Mouse (Mus musculus): ENCODE measurements around the gene Rfxank.

Gene Rfxank

DNA sequence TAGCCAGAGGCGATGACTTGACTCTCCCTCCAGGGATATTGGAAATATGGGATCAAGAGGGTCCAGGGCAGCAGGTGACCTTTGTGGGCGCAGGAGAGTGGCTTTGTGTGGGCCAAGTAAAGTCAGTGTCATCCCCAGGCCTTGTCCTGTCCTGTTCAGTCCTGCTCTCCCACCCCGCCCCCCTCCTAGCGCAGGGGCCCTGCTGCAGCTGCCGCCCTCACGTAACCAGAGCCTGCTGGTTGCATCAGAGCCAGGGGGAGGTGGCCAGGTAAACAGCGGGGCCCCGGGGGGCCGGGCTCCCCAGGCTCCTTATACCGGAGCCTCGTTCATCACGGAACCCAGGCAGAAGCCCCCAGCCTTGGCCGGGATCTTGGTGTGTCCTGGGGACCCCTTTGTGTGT is 11.2 kb upstream of the Rfxank start:
- DNase-seq (ENCODE audit: low spot score in 2 of 2), result no peak

DNA sequence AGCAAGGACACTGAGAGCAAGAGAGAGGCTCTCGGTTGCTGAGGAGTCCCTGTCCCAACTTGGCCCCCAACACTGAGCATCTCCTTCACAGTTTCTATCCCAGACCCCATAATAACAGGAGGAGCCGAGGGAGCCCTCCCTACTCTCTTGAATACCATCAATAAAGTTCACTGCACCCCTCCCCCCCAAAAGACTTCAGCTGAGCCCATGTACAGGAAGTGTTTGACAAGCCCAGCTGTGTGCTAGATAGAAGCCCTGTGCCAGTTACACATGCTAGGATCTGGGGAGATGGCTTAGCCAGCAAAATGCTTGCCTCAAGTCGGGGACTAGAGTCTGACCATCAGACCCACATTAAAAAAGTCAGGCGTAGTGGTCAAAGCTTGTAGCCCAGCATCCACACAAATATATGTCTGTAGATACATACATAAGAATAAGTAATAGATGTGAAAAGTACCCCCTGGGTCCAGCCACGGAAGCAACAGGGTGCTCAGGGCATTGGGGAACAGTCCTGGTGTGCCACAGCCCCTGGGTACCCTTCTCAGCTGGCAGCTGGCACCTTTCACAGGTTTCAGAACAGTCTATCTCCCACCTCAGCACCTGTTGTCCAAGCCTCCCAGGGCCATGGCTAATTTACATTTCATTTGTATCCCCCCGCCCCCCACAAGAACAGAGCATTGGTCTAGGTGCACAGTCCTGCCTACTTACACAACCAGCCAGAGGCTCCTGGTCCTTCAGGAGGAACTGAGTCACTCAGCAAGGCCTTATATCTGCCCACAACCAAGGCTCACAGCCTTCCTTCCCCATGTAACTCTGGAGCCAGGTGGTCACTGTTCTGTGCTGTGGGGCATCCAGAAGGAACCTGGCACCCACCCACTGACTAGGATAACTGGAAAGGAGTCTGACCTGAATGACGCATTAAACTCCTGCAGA is 9.0 kb upstream of the Rfxank start:
- DNase-seq (ENCODE audit: low spot score in 2 of 2), result no peak

DNA sequence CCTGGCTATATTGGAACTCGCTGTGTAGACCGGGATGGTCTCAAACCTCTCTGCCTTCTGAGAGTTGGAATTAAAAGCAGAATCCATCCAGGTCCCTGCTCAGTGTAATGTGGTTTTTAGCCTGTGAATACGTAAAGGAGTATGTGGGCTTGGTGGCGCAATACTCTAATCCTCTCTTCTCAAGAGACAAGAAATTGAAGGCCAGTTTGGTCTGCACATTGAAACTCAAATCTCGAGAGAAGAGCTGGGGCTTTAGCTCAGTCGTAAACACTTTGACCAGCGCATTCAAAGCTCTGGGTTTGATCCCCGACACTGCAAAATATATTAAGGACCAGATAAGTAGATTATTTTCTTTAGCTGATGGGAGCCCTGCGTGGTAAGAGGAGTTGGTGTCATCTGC is 1.0 kb upstream of the Rfxank start:
- DNase-seq (ENCODE audit: low spot score in 2 of 2), result no peak

GRCm38 (mm10) chr8:70137890-70138289 is 1.1 kb downstream of the Rfxank start:
- no peak for DNase-seq (ENCODE audit: low spot score in 2 of 2)

DNA sequence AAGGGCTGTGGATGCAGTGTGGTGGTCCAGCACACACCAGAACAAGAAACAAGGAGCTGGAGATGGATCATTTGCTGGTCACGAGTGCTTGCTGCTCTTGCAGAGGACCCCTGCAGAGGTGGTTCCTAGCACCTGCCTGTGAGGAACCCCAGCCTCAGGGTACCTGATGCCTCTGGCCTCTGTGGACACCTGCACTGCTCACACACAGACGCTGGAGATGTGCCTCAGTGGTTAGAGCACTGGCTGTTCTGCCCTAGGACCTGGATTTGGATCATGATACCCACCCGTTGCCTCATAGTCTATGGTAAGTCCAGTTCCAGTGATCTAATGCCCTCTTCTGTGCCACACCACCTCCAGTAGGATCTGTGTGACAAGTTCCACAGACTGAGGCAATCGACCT is 2.4 kb downstream of the Rfxank start:
- no peak for DNase-seq (ENCODE audit: low spot score in 2 of 2)

GRCm38 (mm10) chr8:70134931-70135330 is 4.0 kb downstream of the Rfxank start:
- DNase-seq (ENCODE audit: low spot score in 2 of 2), result no peak

DNA sequence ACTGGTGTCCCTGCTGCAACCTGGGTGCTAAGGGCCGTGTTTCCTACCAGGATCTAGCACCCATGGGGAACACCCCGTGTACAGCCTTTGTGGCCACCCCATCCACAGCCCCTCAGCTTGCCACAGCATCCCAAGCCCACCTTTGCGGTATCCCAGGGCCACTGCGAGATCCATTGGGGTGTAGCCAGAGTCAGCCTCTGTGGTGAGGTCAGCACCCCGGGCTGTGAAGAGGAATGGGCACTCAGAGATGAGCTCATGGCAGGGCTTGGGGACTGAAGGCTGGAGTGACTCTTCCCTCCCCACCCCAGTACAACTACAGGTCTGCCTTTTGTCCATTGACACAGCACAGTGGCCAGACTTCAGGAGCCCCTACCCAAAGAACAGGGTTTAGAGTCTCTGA is 4.9 kb downstream of the Rfxank start:
- no peak for DNase-seq (ENCODE audit: low spot score in 2 of 2)

DNA sequence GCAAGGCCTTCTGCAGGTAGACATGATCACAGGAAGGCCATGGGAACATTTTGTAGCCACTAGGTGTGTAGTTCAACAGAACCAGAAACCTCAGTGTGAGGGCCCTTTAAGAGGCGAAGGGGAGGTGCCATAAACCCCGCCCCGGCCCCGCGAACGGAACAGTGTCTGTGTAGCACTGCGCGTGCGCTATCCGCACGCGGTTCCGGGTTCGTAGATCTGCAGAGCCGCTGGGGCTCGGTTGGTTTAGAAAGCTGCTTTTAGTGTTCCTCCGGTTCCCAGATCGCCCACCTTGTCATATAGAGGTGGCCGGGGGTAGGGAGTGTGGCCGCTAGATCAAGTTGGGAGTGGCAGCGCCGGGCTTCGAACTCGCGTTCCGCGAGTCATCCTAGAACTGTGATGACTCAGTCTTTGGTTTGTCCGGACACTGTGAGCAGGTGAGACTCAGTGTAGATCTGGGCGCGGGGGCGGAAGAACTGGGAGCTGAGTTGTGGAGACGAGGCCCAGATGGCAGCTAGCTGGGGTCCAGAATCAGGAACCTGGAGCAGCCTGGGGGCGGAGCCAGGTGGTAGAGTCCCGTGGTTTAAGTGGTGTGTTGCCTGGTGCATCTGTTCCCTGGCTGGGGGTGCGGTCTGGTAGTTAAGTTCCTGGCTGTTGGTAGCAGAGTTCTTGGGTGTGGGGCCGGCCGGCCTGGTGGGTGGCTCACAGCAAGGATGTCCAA is 7.6 kb downstream of the Rfxank start, which contains the start of gene Nr2c2ap:
Gene Nr2c2ap (plus strand): TSS at position 168 of the 718 bp plus-strand sequence.
- peak; percentile 71 to 84 for DNase-seq (ENCODE audit: low spot score in 2 of 2)

DNA sequence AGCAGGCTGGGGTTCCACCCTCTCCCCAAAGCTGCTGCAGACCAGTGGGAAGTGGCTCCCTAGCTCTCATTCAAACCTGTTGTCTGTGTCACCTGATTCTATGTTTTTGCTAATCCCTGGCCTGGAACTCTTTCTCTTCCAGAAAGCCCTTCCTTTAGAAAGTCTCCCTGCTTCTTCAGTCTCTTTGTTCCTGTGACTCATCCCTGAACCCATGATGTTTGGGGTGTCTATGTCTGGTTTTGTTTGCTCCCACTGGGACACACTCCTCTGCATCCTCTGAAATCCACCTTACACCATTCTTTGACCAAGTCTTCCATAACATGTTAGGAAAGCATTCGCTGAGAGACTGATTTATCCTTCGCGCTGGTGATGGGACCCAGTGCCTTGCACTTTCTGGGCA is 8.9 kb downstream of the Rfxank start:
- no peak for DNase-seq (ENCODE audit: low spot score in 2 of 2)

GRCm38 (mm10) chr8:70129309-70129952 is 9.5 kb downstream of the Rfxank start:
- no peak for DNase-seq (ENCODE audit: low spot score in 2 of 2)

DNA sequence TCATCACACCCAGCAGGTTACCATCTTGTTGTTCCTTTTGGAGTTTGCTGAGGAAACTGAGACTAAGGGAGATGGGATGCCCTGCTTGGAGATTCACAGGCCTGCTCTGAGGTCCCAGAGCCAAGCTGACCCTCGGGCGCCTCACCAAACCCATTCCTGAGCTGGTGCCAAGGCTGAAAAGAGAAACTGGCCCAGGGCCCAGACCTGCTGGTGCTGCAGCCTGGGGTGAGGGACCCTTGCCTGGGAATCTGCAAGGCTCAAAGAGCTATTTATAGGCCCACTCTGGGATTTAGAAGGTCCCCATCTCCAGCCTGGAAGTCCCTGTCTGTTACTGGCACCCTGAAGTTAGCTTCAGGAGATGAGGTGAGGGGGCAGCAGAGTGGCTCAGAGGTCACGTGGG is 10.5 kb downstream of the Rfxank start:
- no peak for DNase-seq (ENCODE audit: low spot score in 2 of 2)

GRCm38 (mm10) chr8:70124992-70125391 is 14.0 kb downstream of the Rfxank start:
- no peak for DNase-seq (ENCODE audit: low spot score in 2 of 2)

DNA sequence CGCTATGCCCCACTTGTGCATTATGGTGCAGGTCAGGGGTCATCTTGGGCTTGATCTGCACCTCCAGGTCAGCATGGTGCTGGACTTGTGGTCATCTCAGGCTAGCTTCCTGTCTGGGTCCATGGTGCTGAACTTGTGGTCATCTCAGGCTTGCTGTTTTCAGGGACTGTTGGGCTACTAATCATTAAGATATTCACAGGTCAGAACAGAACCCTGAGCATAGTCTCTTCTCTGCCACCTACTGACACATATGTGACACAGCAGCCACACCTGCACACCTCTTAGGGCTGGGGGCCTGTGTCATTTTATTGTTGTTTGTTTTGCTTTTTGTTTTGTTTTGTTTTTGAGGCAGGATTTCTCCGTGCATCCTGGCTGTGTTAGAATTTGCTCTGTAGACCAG is 16.1 kb downstream of the Rfxank start:
- no peak for DNase-seq (ENCODE audit: low spot score in 2 of 2)

DNA sequence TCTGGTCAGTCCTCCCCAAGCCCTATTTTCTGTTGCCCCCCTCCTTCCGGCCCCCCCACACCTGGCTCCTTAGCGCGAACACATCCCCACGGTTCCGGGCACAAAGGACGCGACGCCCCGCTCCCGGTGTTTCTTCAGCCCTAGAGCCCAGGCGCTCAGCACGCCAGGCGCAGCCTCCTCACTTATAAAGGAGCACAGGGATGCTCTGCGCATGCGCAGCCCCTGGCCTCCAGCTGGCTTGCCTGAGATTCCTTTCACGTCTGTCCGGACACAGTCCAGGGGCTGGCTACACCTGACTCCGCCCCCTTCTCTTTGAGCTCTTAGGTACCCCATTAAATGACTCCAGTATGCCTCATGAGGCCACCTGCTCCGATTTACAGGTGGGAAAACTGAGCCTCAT is 18.3 kb downstream of the Rfxank start, which contains the start of gene Ncan:
Gene Ncan (minus strand): TSS at position 207 of the 400 bp plus-strand sequence.
- peak in 1 of 2 experiments; percentile 30 for DNase-seq (ENCODE audit: low spot score in 2 of 2)

- DNase-seq (ENCODE audit: low spot score in 2 of 2), result no peak
These were observed 19.9 kb downstream of the Rfxank start for GRCm38 (mm10) chr8:70118726-70119700.

DNA sequence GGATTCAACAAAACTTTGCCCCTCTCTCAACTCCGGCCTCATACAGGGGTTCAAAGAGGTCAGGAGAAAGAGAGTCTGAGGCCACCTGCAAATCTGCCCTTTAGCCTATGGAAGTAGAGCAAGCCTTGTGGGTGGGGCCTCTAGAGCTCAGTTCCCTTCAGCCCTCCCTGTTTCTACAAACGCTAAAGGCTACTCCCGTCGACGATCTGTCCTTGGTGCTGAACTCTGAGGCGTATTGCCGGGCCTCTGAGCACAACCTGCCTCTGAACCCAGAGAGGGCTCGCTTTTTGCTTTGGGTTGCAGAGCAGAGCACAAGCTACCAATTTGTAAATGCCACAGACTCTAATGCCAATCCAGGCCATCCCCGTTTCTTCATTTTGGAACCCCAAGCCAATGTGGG is 21.3 kb downstream of the Rfxank start:
- no peak for DNase-seq (ENCODE audit: low spot score in 2 of 2)

DNA sequence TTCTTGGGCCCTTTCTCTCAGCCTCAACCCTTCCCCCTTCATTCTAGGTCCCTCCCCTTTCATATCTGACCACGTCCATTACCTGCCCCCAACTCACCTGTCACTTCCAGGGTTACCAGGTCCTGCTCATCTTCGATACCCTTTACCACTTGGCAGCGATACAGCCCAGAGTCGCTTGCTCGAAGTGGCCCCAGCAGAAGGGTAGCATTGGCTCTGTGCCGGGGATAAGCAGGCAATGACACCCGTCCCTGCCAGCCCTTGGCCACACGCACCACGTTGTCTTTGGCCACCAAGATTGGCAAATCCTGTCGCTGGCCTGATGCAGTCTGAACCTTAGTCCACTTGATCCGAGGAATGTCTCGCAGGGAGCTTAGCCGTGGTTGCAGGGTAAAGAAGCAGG is 24.1 kb downstream of the Rfxank start:
- no peak for DNase-seq (ENCODE audit: low spot score in 2 of 2)

GRCm38 (mm10) chr8:70114488-70114887 is 24.5 kb downstream of the Rfxank start:
- DNase-seq (ENCODE audit: low spot score in 2 of 2), result no peak

DNA sequence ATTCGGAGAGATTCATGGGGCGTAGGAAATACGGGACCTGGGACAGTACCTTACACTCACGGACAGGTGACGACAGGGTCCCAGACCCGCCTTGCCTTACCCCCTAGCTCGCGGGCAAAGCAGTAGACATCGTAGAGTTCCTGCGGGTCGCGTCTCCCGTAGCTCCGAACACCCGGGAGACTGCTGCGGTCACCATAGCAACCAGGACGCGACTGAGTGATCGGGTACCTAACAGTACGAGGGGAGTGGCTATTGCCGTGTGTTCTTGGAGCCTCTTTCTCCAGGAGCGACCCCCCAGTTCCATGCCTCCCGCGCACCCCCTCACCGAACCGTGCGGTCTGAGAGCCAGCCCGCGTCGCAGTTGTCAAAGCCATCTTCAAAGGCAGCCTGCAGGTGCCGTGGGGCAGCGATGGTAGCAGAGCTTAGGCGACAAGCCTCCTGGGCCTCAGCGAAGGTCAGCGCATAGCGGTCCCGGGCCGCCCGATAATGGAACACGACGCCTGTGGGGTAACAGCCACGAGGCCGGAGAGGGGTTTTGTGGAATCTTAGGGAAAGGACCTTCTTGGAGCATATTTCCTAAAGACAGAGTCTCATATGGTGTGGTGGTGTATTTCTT is 26.4 kb downstream of the Rfxank start:
- no peak for DNase-seq (ENCODE audit: low spot score in 2 of 2)

GRCm38 (mm10) chr8:70111192-70111795 is 27.7 kb downstream of the Rfxank start:
- no peak for DNase-seq (ENCODE audit: low spot score in 2 of 2)
